Mouse (Mus musculus): ENCODE results near the gene Htt.
"Not testable (repeated sequence)": the region's sequence is repeated elsewhere in the genome, so short reads cannot be mapped to it uniquely, and the experiment has no call there.

Gene Htt

GRCm38 (mm10) chr5:34761509-34761908 lies at the start of gene Htt:
Htt (plus strand) TSS chr5:34761740.
- peak; percentile 98 for DNase-seq (ENCODE audit: low read depth)

- DNase-seq (ENCODE audit: low read depth): not testable (repeated sequence)
These were observed 47.2 kb upstream of the Htt start for GRCm38 (mm10) chr5:34714371-34714770.

GRCm38 (mm10) chr5:34714816-34715215 lies 46.7 kb upstream of the Htt start:
- no peak for DNase-seq (ENCODE audit: low read depth)

GRCm38 (mm10) chr5:34729141-34729540 lies 32.4 kb upstream of the Htt start:
- no peak for DNase-seq (ENCODE audit: low read depth)

GRCm38 (mm10) chr5:34730255-34730654 lies 31.3 kb upstream of the Htt start:
- DNase-seq (ENCODE audit: low read depth): no peak

- no peak for DNase-seq (ENCODE audit: low read depth)
These were observed 10.1 kb upstream of the Htt start for GRCm38 (mm10) chr5:34751477-34751876.

- DNase-seq (ENCODE audit: low read depth): peak; percentile 69
These were observed 2.8 kb upstream of the Htt start for GRCm38 (mm10) chr5:34758762-34759161.

GRCm38 (mm10) chr5:34760850-34761508 lies 561 bp upstream of the Htt start:
- DNase-seq (ENCODE audit: low read depth): no peak

- peak; percentile 59 for DNase-seq (ENCODE audit: low read depth)
These were observed 533 bp downstream of the Htt start for GRCm38 (mm10) chr5:34761934-34762611.

- DNase-seq (ENCODE audit: low read depth): no peak
These were observed 10.3 kb downstream of the Htt start for GRCm38 (mm10) chr5:34771818-34772217.

- no peak for DNase-seq (ENCODE audit: low read depth)
These were observed 11.2 kb downstream of the Htt start for GRCm38 (mm10) chr5:34772696-34773245.

GRCm38 (mm10) chr5:34773392-34773791 lies 11.9 kb downstream of the Htt start:
- no peak for DNase-seq (ENCODE audit: low read depth)

GRCm38 (mm10) chr5:34785027-34785426 lies 23.5 kb downstream of the Htt start:
- peak; percentile 49 for DNase-seq (ENCODE audit: low read depth)

GRCm38 (mm10) chr5:34791141-34791540 lies 29.6 kb downstream of the Htt start:
- DNase-seq (ENCODE audit: low read depth): peak; percentile 52

- no peak for DNase-seq (ENCODE audit: low read depth)
These were observed 38.9 kb downstream of the Htt start for GRCm38 (mm10) chr5:34800292-34800953.

GRCm38 (mm10) chr5:34806038-34806437 lies 44.5 kb downstream of the Htt start:
- DNase-seq (ENCODE audit: low read depth): peak; percentile 6

GRCm38 (mm10) chr5:34822431-34823149 lies 61.0 kb downstream of the Htt start:
- peak; percentile 20 for DNase-seq (ENCODE audit: low read depth)

GRCm38 (mm10) chr5:34854079-34854478 lies 92.5 kb downstream of the Htt start:
- DNase-seq (ENCODE audit: low read depth): no peak

- DNase-seq (ENCODE audit: low read depth): no peak
These were observed 103.8 kb downstream of the Htt start for GRCm38 (mm10) chr5:34865367-34865766.

GRCm38 (mm10) chr5:34880307-34880706 lies 118.8 kb downstream of the Htt start:
- DNase-seq (ENCODE audit: low read depth): not testable (repeated sequence)

- no peak for DNase-seq (ENCODE audit: low read depth)
These were observed 119.5 kb downstream of the Htt start for GRCm38 (mm10) chr5:34881023-34881422.

GRCm38 (mm10) chr5:34885250-34885649 lies 123.7 kb downstream of the Htt start:
- peak; percentile 38 for DNase-seq (ENCODE audit: low read depth)
